Mouse (Mus musculus) kidney, adult 18-20 months (tissue): ENCODE measurements at regions not wholly inside any gene's neighbourhood (a gene's known extent, or its start where the extent isn't known, plus 50 kb on each side); places are given as distances from the start of the nearest gene placed in this dataset.

ENCODE experiments used
- DNase-seq: peaks from one replicate; pipeline ENCODE4 v3.0.0; 2021

DNA sequence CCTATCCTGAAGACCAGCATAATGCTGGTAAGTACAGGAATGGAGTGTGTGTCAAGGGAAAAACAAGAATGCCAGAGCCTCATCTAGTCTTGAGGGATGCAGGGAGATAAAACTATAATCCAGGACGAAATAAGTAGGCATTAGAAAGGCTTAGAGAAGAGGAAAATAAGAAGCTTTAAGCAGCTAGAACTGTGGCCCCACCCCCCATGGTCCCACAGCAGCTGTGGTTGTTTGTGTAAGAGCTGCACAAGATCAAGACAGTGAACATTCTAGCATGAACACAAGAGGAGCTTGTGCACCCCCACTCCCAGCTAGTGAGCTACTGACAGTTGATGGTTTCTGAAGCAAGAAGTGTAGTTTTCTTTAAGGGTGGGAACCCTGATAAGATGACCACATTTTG lies 315.9 kb downstream of the Tmem135 start:
- DNase-seq = no peak

DNA sequence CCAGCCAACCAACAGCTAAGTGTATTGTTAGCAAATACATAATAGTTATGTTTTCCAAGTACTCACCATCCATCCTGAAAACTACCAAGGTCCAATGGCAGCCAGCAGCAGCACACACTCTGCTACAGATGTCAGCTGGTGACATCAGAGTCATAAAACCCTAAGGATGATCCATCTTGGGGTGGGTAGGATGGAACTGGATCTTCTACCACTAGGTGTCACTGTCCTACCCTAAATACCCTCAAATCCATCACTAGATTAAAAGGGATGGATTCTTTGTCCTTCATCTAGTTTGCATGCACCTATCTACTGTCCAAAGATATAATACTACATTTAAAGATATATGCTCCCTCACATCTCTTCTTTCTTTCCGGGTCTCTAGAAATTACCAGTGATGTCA lies 317.7 kb downstream of the Tmem135 start:
- DNase-seq = no peak

DNA sequence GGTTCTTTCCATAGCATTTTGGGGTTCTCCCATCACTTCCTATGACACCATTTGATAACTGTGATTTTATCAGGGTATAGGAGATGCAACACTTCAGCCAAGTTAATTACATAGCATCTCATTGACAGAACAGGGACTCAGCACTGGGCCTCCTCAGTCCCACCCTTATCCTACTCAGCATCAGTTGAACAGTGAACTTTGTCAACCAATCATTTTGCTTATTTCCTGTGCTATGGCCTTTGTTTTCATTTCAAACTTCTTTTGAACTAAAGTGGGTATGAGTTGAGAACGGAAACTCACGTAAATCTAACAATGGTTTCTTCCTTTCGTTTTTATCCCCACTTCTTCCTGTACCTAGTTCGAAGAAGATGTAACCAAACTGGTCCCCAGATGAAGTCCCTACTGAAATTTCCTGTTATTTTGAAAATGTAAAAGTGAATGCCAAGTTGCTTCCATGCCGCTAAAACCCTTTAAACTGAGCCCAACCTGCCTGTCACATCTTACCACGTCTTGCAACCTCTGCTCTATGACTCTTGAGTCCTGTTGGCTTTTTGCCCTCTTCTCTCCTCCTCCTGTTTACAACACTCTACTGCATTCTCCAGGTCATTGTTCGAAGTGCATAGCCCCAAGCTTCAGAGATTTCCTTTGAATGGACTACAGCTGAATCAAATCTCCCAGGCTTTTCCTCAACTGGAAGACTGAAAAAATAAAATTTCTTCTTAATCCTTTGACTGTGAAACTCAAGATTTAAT lies 329.9 kb downstream of the Tmem135 start:
- DNase-seq = no peak

DNA sequence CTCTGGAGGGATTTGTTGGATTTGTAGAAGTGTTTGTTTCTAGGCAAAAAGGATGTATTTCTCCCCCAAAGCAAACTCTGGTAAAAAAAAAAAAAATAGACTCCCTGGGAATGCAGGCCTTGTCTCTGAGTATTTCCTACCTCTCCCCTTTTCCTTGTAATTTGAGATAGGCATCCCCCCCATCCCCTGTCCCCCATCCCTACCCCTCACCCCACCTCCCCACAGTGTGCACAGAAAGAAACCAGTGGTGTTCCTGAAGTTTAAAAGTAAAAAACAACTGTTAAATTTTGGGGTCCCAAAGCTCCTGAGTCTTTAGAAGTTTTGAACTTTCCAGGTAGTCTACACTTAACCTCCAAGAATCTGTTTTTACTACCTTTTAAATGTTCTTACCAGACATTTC lies 334.0 kb downstream of the Tmem135 start:
- no peak for DNase-seq

DNA sequence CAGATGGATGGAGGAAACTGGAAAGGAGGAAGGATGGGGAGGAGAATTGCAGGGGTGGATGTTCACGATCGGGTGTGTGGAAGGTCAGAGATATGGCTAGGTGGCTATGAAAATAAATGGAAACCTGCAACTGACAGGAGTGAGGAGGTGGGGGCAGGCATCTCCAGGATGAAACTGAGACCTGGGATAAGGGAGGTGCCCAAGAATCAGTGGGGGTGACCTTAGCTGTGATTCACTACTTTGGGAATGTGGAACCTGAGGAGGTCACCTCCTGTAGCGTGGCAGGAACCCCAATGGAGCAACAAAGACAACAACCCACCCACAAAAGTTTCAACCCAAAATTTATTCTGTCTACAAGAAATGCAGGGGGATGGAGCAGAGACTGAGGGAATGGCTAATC lies 339.6 kb downstream of the Tmem135 start:
- no peak for DNase-seq

DNA sequence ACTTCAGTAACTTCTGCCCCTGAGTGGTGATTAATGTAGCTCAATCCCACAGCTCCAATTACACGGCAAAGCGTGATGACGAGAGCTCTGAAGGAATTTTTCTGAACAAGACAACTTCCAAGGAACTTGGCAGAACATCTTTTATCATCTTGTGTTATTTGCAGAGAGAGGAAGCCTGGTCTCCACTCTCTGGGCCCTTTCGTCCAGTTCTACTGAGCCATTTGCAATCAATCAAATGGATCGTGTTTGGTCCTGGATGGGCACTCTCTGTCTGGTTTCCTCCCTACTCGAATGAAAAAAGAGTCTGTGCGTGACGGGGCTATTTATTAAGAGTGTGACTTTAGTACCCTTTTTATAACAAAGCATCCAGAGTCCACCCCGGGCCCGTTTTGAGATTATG lies 340.4 kb downstream of the Tmem135 start:
- no peak for DNase-seq

DNA sequence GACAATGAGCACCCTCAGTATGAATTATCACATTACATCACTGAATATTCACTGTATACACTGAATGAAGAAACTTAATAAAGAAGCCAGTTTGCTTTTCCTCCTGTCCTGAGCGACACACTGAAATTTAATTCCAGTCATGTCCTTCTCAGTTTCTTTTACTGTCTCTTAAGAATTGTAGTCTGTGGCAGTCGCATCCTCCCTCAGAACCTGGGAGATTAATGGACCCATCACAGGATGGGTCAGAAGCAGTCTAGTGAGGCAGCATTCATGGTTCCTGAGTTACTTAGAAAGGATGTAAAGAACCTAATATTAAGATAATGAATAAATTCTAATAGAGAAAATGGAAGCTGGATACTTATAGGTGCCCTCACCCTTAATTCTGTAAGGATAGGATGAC lies 349.5 kb downstream of the Tmem135 start:
- DNase-seq = no peak

DNA sequence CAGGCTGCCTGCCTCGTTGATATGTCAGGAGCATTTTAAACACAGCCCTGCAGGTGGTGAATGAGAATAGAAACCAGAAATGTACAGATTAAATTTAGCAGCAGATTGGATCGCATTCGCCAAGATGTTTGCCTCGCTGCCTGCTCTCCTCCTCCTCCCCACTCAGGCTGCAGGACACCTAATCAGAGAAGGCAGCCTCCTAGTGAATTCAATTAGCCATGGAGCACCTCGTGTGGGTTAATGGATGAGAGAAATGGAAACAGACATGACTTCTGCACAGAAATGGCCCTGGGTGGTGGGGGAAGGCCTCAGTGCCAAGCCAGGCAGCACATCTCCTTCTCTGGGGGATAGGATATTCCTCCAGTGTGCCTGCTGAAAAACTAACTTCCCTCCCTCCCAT lies 352.8 kb downstream of the Tmem135 start:
- no peak for DNase-seq

DNA sequence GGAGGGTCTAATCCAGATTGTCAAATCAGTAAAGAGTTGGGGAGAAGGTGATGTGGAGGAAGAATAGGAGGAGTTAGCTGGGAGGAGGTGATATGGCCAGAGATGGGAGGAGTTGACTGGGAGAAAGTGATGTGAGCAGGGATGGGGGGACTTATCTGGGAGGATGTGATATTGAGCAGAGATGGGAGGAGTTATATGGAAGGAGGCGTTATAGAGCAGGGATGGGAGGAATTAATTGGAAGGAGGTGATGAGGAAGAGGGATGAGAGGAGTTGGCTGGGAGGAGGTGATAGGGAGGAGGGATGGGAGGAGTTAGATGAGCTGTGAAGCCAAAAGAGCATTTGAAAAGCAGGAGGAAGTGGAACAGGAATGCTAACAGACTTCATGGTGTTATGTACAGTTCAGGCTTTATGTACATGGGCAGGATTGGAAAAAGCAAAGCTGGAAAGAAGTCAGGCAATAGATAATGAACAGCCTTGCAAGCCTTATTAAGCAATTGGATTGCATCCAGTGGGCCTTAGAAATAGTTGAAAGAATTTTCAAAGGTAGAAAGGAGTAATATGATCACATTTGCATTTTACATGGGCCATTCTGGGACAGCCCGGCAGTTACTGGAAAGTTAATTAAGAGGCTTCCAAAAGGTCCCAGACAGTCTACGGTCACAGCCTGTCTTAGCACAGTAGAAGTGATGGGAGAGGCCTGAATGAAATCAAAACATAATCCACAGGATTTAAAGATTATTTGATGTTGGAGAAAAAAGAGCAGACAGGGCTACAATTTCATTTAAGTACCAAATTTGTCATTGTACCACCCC lies 357.4 kb downstream of the Tmem135 start:
- no peak for DNase-seq

DNA sequence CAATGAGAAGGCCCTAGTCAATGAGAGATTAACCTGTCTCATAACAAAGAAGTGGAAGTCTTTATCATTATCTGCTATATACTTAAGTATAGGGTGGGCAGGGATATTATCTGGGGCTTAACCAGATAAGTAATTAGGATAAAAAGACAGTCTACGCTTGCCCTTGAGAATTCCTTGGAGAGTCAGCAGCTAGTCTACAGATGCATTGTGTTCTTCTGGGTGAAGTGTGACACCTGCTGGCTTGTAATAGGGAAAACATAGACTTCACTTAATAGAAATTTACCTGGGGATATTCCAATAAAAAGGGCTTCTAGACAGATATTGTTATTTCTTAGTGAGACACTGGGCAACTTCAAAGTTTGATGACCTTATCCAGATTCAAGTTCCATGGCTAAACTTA lies 361.0 kb downstream of the Tmem135 start:
- DNase-seq = no peak

DNA sequence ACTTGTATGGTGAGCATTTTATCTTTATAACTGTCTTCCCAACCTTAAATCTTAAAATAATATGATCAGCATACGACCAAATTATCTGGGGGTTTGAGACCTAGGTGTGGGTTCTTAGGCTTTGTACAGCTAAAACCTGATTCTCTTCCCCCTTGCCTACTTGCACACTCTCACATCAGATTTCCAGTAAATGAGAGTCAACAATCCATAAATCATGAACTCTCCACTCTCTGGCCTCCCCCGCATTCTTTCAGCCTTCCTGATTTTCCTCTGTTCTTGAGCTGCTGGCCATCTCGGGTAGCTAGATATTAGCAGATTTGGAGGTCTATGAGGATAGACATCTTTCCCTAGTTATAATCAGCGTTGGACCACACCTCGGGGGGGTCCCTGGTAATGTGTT lies 362.7 kb downstream of the Tmem135 start:
- DNase-seq = no peak

DNA sequence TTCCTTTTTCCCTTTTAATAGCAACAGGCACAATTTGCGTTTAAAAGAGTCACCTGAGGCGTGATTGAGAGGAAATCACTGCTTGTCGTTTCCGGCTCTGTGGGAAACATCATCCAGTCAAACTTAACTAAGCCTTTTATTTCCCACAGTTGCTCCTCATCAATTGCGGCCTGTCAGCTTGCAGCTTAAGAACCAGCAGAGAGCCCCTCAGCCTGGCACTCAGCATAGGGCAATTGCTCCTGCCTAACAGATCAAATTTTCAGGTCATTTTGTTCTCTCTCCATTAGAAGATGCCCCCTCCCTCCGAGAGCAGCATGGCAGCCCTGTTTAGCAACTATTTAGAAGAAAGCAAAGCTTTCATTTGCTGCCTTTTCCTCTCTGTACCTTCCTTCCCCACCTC lies 363.9 kb downstream of the Tmem135 start:
- DNase-seq = no peak

DNA sequence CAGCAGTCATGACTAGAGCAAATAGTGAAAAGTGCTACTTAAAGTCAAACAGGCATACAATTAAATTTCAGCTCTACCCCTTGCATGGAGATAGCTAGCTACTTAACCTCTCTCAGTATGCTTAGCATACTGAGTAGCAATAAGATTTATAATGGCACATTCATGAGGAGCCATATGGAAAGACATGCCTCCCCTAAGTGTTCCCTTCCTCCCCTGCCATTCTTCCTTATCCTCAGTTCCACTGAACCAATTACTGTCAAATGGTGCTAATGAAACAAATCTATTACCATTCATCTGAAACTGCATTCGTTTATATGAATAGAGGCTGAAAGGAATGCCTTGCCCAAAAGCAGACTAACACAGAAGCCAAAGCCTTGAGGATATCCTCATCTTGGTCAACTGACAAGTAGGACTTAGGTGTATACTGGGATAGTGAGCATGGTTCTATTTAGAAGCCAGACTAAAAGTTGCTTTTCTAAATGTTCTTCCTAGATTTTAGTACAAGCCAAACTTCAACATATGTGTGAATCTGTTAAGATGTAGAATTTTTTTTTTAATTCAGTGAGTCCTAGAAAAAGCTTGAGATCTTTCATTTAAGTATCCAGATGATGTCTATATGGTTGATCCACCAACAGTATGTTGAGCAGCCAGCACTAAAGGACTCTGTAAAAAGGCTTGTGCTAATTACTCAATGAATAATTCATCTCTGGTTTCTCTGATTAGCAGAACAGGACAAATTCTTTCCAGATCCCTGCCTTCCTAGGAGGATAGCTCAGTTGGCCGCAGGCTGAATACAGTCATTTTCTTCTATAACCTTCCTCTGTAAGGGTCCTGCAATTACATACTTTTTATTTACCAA lies 368.7 kb downstream of the Tmem135 start:
- no peak for DNase-seq

DNA sequence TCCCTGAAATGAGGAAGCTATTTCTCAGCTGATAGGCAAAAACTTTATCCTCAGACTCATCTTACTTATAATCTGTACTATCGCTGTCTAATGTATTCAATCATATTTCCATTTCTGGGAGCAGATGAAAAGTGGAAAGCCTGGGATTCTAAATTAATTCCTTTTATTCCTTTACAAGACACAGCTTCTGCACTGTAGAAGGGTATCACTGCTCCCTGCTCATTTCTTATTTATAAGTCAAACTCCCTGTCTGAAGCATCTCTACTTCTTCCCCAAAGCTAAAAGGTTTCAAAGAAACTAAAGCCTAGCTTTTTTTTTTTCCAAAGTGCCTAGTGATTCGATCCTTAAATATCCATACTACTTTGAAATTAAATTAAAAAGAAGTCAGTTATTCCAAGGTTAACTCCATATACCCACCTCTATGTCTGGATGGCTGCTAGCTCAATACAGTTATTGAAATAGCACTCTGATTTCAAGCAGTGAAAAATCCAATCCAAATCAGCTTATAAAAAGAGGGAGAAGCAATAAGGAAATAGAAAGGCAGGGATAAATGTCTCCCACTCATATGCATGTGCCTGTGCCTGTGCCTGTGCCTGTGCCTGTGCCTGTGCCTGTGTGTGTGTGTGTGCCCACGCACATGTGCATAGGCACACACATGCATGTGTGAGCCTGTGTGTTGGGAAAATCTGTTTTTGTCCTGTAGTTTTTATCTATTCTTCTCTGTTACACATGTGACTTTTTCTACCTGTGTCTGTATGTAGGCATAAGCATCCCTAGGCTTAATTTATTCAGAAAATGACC lies 380.6 kb downstream of the Tmem135 start:
- no peak for DNase-seq

DNA sequence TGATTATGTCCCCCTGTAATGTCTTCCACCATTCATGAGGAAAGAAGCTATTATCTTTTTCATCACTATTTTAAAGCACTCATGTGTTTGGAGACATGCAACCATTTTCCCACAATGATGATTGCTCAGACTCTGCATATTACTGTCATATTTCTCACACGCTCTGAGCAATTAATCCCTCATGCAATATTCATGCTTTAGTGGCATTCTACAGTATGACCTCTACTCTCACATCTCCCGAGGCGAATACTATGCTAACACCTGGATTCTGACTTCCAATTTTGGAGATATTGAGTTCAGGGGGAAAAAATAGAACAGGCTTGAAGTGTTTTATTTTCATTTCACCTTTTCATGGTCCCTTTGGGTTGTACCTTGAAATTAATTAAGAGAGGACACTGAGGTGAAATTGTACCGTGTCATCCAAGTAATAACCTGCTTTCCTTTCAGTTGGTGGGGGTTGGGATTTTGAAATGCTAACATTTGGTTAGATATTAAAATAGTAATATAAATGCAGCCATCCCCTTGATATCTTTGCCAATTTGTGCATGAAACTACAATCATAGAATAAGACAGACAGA lies 405.1 kb downstream of the Tmem135 start:
- DNase-seq = no peak

DNA sequence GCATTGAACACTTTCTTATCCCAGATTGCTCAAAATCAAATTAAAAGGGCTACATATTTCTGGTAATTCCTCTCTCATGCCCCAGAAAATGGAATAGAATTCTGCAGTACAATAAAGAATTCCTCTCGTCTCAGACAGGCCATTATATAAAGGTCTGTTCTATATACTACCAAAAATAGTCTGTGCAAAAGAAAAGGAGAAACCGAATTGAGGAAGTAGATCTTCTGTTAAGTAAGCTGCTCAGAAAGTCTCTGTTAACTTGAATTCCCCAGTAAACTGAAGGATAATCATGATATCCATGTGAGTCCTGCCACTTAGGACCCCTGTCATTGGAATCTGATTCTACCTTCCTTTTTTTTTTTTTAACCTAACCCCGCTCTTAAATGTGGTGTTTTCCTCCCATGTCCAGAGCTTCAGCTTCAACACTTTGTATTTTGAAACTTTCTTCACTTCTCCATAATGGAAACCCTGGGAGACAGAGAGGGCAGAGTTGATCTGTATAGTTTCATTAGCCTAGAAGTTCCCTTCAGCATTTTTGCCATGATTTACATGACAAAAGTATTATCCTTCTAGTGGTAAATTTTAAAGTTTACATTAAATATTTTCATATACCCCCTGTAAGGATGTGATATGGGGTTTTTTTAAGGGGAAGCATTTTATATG lies 406.1 kb downstream of the Tmem135 start:
- DNase-seq = no peak

DNA sequence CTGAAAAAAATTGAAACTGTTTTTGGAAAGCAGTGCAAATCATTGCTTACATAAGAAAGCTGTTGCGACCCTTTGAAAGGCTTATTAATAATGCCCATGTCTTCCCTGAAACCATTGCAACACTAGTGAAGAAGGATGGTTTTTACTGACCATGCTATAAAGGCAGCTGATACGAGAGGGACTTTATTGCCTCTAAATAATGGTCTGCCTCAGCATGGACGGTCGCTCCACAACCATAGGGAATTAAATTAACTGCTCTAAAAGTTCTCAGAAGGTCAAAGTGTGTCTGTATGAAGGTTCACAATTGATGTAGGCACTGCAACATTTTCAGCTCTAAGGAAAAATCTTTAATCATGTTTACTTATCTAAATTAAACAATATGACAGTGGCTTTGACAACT lies 429.6 kb downstream of the Tmem135 start:
- DNase-seq = no peak

DNA sequence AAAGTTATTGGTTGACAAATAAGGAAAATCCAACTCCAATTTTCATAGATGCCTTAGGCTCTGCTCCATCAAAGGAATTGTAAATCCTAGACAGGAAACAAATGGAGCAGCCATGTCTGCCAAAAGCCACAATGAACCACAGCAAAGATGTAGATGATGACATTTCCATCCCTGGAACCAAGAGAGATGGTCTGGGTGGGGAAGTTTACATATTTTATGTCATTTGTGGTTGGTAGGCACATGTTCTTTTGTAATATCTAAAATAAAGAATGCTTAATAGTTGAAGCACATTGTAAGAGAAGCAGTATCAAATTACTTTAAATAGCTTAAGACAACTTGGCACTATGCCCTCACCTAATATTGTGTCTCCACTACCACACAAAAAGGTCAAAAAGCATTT lies 443.2 kb downstream of the Tmem135 start:
- DNase-seq = no peak

DNA sequence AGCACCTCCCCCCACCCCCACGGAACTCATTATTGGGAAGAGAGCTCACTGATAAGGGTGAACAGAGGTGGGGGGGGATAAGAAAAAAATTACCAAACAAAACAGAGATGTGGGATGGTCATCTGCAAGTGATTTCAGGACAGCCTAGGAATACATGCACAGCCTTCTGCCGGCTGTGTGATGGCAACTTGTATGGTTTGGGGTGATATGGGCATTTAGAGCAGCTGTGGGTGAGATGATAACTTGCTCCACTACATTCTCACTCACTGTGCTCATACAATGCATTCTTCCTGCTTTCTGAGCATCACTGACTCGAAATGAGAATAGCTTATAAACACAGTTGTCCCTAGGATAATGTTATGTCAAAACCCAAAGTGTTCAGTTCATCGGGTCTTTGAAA lies 443.8 kb downstream of the Tmem135 start:
- no peak for DNase-seq

DNA sequence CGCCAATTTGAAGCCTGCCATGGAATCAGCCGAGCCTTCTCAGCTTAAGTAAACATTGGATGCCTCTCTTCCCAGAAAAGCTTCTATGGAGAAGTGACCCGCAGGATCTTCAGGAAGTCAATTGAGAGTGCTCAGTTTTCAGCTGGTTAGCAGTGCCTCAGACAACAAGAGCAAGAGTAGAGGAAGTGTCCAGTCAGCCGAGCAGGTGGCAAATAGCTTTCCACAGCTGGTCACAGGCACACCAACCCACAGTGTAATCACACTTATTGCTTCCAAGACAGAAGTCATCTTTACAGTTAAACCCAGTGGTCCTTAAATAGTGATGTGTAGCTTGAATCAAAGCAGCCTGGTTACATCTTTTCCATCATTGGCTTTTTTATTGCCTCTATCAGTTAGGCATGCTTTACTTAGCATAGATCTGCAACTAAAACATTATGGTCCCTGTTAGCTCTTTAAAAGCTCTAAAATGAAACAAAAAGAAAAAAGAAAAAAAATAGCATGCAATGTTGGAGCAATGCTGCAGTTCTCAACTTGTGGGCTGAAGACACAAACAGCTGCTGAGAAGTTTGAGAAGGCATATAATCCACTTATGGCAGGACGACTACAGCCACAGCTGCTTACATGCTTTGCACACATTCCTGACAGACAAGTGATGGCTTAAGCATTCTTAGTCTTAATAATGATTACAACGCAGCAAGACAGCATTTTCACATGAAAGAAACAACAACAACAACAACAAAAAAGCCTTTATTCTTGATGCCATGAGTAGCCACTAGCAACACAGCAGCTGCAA lies 444.5 kb downstream of the Tmem135 start:
- DNase-seq = no peak

DNA sequence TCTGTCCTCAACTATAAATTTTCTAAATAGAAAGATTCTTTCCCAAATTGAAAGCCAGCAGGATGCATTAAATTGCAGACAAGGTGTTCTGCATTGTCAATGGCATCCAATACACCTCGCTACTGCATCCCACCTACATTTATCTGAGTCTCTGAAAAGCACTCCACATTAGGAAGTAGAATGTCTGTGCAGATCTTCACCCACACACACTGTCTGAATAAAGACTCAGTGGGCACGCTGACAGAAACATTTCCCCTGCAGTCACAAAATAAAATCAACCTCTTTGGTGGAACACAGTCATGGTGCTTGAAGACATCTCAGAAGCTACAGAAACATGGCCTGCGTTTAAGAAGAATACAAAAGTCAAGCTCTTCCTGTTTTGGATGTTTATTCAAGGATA lies 449.0 kb downstream of the Tmem135 start:
- DNase-seq = no peak
